Mouse (Mus musculus): Measurements from ENCODE around the gene Il17rd. TPM values are rescaled to one million over a fixed set of nuclear protein-coding genes. Genes with fewer than 3 reads are reported as not detected.

The Il17rd gene
- total RNA-seq, 2 experiments from 2014 or later = 4.8 to 5.1 TPM

DNA sequence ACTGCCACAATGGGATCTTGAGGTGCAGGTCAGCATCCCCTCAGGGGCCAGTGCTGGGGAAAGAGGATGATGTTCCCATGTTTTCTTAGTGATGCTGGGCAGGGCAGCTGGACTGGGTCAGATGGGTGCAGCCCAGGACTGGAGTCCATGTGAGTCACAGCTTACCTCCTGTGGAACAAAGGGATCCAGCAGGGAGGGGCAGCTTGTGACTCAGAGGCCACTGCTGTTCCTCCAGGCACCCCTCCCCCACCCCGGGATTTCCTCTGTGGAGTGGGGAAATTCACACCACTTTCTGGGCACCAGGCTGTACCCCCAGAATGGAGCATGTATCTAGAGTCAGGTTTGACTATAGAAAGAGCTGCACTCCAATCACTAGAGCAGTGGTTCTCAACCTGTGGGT is 92.8 kb downstream of the Il17rd start:
- no peak for DNase-seq
- intact Hi-C loops (cut with DNase I) = no loop called here

DNA sequence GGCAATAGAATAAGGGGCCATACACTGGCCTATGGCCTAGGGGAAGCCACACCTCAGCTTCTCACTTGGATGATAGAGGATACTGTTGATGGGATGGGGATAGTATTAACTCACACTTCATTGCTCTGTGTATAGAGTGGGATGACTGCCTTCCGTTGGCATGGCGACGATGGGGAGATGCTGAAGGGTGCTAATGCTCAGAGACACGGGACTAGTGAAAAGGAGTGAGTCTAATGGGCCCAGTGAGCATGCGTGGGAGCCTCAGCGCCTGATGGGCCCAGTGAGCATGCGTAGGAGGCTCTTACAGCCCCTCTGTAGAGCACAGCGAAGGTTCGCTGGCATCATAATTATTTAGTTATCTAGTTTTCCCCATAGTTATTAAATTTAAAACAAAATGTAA is 100.2 kb downstream of the Il17rd start:
- DNase-seq = no peak
- intact Hi-C loops (cut with DNase I) = no loop called here

DNA sequence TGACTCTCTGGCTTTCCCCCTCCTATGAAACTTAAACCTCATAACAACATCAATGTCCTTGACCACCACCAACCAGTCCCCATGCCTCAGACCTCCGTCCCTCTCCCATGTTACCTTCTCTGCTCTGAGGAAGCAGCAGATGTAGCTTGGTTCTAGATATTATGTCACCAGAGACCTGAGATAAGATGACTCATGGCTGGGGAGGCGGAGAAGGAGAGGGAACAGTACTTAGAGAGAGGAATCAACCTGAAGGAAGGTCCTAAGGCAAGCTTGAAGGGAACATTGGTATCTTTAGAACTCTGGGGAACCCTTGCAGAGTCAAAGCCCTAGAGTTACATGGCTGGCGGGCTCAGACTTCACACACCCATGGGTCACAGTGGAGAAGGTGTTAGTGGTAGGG is 101.2 kb downstream of the Il17rd start:
- no peak for DNase-seq
- intact Hi-C loops (cut with DNase I) = no loop called here

DNA sequence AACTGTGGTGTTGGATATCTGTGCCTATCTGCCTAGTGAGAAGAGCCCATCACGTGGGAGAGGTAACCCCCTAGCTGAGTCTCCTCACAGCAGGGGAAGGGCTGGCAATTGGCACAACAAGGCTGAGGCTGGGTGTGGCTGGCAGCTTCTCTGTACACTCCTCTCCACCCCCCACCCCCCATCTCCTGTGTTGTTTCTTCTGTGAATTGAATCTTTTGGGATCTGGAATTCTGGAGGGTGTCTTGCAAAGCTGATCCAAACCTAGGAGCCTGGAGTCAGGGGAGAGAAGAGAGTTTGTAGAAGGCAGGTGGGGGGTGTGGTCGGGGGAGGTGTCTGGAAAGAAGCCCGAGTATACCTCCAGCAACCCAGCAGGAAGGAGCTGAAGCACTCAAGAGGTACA is 102.7 kb downstream of the Il17rd start:
- intact Hi-C loops (cut with DNase I) = no loop called here
- DNase-seq = no peak

DNA sequence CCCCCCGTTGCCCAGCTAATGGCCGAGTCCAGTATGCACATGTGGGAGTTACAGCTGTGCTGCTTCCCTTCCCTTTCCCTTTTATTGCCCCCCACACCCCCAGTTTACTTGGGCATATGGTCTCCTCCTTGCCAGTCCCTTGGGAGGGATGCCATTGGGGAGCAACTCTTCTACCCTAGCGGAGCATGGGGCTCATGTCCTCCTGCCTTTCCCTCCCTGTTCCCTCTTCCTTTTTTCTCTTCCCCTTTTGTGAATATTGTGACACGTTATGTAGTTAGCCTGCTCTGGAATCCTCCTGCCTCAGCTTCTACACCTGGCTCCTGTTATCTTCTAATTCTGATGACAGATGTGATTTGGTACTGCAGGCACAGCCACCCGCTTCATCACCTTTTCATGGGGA is 103.9 kb downstream of the Il17rd start:
- intact Hi-C loops (cut with DNase I) = no loop called here
- no peak for DNase-seq

DNA sequence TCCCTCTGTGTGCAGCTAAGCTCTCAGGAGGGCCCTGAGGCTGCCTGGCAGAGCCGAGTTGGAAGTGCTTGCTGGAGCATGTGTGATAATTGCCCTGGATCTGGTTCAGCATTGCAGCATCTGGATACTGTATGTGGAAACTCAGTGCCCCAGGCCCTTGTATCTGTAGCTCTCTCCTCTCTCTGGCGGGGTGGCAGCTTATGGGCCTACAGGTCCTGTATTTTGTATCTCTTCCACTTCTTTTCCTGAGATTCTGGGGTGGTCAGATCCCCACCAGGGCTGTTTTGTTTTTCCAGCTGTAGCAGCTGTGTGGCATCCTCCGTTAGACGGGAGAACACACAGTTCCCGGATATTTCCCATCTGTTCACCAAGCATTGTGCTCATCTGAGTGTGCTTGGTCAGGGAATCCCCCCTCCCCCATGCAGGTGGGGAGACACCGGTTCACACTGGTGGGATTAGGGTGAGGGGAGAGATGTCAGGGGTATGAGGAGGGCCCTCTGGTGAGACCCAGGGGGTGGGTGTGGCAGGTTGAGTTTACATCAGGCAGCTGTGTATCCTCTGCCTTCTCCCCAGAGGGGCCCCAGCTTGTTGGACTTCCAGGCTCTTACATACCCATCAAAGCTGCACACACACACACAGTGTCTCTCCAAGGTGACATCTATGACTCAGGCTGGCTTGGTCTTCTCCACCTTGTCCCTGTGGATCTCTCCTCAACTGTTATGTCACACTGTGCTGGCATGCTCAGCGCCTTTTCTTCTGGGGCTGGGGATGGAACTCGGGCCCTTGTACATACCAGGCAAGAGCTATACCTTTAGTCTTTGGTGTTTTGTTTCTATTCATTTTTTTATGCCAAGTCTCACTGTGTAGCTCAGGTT is 106.7 kb downstream of the Il17rd start:
- intact Hi-C loops (cut with DNase I) = no loop called here
- peak; percentile 37 to 52 for DNase-seq

DNA sequence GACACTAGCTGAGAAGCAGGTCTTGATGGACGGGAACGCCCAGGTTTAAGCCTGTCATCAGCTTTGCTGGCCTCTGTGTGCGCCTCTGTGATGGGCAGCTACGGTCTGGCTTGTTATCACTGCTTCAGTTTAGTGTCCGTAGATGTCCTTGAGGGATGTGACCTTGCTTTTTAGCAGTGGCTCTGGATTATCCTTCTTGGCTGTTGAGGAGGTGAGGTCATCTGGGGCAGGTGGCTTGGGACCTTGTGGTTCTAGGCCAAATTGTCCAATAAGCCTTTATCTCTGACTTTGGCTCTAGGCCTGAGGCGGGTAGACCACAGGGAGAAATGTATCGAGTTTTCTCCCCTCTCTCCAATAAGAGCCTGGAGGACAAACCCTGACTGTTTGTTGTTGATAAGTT is 109.0 kb downstream of the Il17rd start:
- intact Hi-C loops (cut with DNase I) = no loop called here
- no peak for DNase-seq

DNA sequence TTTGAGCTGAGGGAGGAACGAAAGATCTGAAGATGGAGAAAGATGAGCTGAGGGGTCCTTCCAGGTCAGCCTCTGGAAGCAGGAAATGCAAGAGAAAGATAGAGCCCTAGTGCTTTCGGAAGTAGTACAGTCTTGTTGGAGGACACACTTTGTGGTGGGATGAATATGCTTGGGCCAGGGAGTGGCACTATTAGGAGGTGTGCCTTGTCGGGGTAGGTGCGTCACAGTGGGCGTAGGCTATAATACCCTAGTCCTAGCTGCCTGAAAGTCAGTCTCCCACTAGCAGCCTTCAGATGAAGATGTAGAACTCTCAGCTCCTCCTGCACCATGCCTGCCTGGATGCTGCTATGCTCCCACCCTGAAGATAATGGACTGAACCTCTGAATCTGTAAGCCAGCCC is 110.7 kb downstream of the Il17rd start:
- intact Hi-C loops (cut with DNase I) = no loop called here
- no peak for DNase-seq

DNA sequence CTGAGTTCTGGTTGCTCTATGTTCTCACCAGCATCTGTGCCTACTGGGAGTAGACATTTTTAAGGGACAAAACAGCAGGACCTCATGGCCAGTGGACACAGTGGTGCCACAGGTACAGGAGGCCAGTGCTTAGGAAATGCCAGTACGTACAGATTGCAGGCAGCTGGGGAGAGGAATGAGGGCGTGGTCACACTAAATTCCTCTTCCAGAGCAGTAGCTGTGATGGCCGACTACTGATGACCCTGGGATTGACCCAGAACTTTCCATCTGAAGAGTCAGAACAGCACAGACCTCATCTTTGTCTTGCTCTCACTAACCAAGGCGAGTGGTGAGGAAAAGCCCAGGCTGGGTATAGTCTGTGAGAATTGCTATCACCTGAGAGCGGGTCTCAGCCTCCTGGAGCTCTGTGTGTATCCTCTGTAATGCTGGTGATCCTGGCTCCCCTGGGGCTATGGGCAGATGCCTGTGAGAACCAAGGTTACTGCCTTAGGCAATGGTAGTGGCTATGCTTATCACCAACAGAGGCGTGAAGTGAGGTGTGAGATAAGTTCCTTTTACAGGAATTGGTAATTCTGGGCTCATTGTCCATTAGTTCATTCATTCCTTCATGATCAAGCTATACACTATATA is 111.4 kb downstream of the Il17rd start:
- intact Hi-C loops (cut with DNase I) = no loop called here
- DNase-seq = no peak

DNA sequence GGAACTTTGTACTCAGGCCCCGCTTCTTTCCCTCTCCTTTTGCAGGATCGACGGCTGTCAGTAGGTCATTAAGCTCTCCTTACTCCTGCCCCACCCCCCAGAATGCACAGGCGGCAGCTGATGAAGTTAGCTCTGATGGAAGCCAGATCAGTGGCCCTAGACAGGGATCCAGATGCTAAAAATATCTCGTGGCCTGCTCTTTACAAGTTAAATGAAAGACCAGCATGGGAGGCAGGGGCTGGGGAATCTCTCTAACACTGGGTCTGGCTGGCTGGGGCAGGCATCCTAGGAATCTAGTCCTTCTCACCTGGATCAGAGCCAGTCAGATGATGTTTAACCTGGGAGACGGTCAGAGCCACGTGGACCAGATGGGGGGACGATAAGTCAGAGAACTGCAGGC is 112.7 kb downstream of the Il17rd start:
- intact Hi-C loops (cut with DNase I) = no loop called here
- peak; percentile 27 to 38 for DNase-seq

DNA sequence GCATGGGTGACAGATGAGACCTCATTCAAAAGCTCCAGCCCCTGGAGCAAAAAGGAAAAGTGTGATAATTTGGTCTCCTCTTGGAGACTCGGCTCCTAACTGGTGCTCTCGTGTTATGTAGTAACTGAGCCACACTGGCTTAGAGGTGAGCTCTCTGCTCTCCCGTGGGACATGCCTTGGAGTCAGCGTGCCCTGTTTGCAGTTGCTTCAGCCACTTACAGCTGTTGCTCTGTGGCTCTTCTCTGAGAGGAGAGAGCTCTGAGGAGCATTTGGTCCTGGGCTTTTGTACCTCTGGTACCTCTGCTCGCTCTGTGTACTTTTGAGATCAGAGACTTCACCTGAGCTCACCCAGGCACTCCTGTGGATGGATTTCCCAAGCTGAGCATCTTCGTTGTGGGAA is 116.3 kb downstream of the Il17rd start:
- intact Hi-C loops (cut with DNase I) = no loop called here
- DNase-seq = no peak

DNA sequence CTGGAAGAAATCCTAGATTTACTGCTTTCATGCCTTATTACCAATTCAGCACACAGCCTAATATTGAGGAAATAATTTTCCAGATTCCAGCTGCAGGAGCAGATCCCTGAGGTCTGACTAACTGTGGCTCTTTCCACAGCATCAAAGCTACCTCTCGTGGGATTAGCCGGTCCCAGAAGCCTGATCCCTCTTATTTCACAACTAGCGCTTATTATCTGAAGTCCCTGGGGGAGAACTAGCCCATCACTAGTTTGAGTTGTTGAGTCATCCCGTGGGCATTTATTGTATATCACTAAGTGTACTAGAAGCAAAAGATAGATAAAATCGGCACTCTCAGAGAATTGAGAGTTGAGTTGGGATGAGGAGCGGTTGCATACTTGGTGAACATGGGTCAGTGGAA is 117.3 kb downstream of the Il17rd start:
- DNase-seq = no peak
- intact Hi-C loops (cut with DNase I) = no loop called here

Other genes starting within 250 kb of the Il17rd start
- gene Asb14, start 144.4 kb upstream of the Il17rd start, total RNA-seq (2021) = 10 to 100 TPM; 89.6 to 92.3 TPM
- gene Appl1, start 67.7 kb upstream of the Il17rd start, total RNA-seq (2021) = 10 to 100 TPM; 19.7 to 21.8 TPM
- not detected for gene Hesx1, start 44.5 kb upstream of the Il17rd start, total RNA-seq (2021)
- gene Arhgef3, start 76.0 kb downstream of the Il17rd start, total RNA-seq (2021) = 10 to 100 TPM; 27.5 to 37.7 TPM

Measured in heart, postnatal 36 days (tissue).